Mouse (Mus musculus): ENCODE measurements at regions not wholly inside any gene's neighbourhood (a gene's known extent, or its start where the extent isn't known, plus 50 kb on each side); places are given as distances from the start of the nearest gene placed in this dataset.

DNA sequence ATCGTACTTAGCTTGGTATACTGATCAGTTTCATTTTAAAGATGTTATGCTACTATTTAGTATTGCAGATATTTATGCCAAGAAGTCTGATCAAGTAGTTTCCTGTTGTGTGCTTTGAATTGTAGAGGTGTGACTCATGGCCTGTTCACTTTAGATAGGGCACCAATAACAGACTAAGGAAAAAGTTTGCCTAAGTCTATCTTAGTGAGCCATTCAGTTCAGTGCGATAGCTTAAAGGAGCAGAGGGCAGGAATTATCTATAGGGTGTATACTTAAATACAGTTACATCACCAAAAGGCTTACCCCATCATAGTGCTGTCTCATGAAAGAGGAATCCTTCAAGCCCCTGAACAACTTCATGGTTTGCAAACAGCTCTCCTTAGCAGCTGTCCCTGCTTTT, 229.8 kb downstream of the Mdfic start:
- no peak for TF ChIP-seq CTCF (IDR thresholded peaks at IDR 0.05; ENCODE audit: low read depth)
- H3K9ac ChIP-seq (replicated peaks; ENCODE audit: low read length), result no peak overlapping the region
- ATAC-seq (no peak), DNase-seq (ENCODE audit: low spot score) (no peak)
- H3K4me2 ChIP-seq (ENCODE audit: low read depth, low read length), result no peak overlapping the region
- no peaks in the 10 kb centered on the region for H3K9me3 ChIP-seq (ENCODE audit: low read length)
- H3K27me3 ChIP-seq (ENCODE audit: insufficient read depth, low read length), result no peaks in the 10 kb centered on the region
- no peak overlapping the region for H3K4me3 ChIP-seq (ENCODE audit: low read length)
- H3K4me1 ChIP-seq (ENCODE audit: insufficient read depth, low read length), result no peaks in the 10 kb centered on the region
- H3K36me3 ChIP-seq (ENCODE audit: insufficient read depth, low read length), result no peaks in the 10 kb centered on the region
- 91% methylated on average over 2 of the region's 2 CpGs for WGBS
- H3K27ac ChIP-seq, result no peak overlapping the region

DNA sequence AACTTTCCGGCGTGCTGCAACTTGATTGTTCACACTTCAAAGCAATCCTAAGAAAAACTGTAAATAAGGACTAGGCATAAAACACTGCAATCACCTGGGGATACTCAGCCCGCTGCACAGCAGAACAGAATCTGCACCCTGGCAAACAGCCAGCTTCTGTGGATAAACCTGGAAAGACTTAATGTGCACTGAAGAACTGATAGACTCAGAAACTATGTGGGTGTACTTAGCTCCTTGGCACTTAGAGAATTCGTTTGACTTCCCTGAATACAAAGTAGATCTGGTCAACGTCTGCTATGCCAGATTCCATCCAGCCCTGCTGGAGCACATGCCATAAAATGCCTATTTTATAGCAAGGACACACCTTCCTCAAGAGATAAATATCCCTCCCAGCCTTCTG, 266.9 kb downstream of the Mdfic start:
- H3K4me1 ChIP-seq (ENCODE audit: insufficient read depth, low read length), result no peaks in the 10 kb centered on the region
- H3K27me3 ChIP-seq (ENCODE audit: insufficient read depth, low read length), result no peaks in the 10 kb centered on the region
- 47% methylated on average over 5 of the region's 5 CpGs for WGBS
- H3K4me3 ChIP-seq (ENCODE audit: low read length), result no peak overlapping the region
- ATAC-seq (no peak), DNase-seq (ENCODE audit: low spot score) (peak; percentile 59)
- no peak overlapping the region for H3K4me2 ChIP-seq (ENCODE audit: low read depth, low read length)
- no peak overlapping the region for H3K27ac ChIP-seq
- H3K9me3 ChIP-seq (ENCODE audit: low read length), result no peaks in the 10 kb centered on the region
- TF ChIP-seq CTCF (IDR thresholded peaks at IDR 0.05; ENCODE audit: low read depth), result no peak
- no peaks in the 10 kb centered on the region for H3K36me3 ChIP-seq (ENCODE audit: insufficient read depth, low read length)
- no peak overlapping the region for H3K9ac ChIP-seq (replicated peaks; ENCODE audit: low read length)
